Mouse (Mus musculus) stomach, postnatal 0 days (tissue): ENCODE results near the gene Klhdc8a.

Source experiments
- CTCF ChIP-seq: IDR thresholded peaks from 2 replicates; pipeline ENCODE4 v1.5.1; 2016; ENCODE audit warnings: antibody characterized with exemption, low read depth, mild to moderate bottlenecking, moderate library complexity
- EP300 ChIP-seq: optimal IDR thresholded peaks from 2 replicates; pipeline ENCODE3; 2016; ENCODE audit warnings: antibody characterized with exemption

DNA sequence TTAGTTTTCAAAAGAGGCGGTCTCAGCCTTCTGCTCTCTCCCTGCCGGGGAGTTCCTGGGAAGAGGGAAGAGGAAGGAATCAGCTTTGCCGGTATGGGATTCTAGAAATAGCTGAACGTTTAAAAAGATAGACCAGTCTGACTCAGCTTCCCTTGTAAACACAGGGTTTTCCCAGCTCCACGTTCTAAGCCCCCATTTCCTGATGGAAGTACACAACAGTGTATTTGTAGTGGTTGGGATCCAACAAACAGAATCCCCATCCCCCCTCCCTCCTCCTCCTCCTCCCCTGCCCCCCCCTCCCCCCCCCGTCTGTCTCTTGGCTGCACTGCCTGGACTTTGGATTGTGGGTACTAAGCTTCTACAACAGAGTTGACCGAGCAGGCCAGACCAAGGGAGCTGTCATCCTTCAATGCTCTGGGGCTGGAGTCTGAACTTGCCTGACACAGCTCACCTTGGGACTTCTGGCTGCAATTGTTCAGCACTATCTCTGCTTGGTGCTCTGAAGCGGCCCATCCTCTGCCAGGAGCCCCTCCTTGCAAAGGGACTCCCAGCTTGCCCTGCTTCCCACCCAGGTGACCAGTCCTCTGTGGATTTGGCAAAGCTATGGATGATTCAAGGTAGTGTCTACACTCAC lies 39.7 kb downstream of the Klhdc8a start:
- no peak for TF ChIP-seq EP300
- no peak for TF ChIP-seq CTCF
